Mouse (Mus musculus) spleen, postnatal 14 days (tissue): ENCODE results near the gene Slc4a5.

ENCODE experiments used
- DNase-seq, 2 experiments: peaks; one replicate each; pipeline ENCODE4 v3.0.0; 2021 to 2022; ENCODE audit warnings: low spot score in 2 of 2

The Slc4a5 gene

GRCm38 (mm10) chr6:83219814-83220213, at the start of gene Slc4a5:
Gene Slc4a5, plus strand, starts transcription at chr6:83219828.
- no peak for DNase-seq

GRCm38 (mm10) chr6:83169872-83170271, 49.8 kb upstream of the Slc4a5 start:
- DNase-seq: no peak

GRCm38 (mm10) chr6:83171063-83171462, 48.6 kb upstream of the Slc4a5 start:
- DNase-seq: no peak

- DNase-seq: no peak
Observed at GRCm38 (mm10) chr6:83172240-83172920, 47.2 kb upstream of the Slc4a5 start.

GRCm38 (mm10) chr6:83175996-83176395, 43.6 kb upstream of the Slc4a5 start:
- DNase-seq: no peak

DNA sequence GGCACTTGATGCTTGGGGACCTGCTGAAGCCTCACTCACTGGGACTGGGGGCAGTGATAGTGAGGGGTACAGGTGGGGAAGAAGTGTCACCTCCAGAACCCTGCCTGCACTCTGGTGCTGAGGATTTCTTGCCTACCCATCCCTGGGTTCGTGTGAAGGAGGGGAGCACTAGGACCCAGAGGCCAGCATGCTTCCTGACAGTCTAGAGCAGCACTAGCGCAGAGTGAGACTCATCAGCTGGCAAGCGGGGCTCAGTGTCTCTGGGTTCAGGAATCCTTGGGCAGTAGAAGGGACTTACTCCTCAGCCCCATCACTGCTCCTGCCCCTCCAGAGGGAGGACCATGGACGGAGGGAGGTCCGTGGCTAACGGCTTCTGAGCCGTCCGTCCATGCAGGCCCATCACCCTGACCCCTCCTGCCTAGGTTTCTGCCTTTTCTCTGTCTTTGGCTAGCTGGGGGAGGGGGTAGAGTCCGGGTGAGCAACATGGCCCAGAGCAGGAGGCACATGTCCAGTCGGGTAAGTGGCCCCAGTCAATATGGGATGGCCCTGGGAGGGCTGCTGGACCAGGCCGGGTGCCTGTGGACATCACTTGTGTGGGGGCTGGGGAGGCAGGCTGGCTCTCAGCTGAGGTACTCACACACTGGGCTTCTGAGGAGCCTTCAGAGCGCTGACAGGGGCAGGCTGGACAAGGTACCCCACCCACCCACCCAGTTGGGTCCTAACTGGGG, 40.1 kb upstream of the Slc4a5 start:
- no peak for DNase-seq

GRCm38 (mm10) chr6:83180605-83181004, 39.0 kb upstream of the Slc4a5 start:
- DNase-seq: no peak

GRCm38 (mm10) chr6:83184858-83185435, 34.7 kb upstream of the Slc4a5 start:
- DNase-seq: no peak

GRCm38 (mm10) chr6:83185895-83186861, 33.5 kb upstream of the Slc4a5 start:
- DNase-seq: no peak

- no peak for DNase-seq
Observed at GRCm38 (mm10) chr6:83186946-83187345, 32.7 kb upstream of the Slc4a5 start.

- DNase-seq: no peak
Observed at GRCm38 (mm10) chr6:83193571-83193970, 26.1 kb upstream of the Slc4a5 start.

DNA sequence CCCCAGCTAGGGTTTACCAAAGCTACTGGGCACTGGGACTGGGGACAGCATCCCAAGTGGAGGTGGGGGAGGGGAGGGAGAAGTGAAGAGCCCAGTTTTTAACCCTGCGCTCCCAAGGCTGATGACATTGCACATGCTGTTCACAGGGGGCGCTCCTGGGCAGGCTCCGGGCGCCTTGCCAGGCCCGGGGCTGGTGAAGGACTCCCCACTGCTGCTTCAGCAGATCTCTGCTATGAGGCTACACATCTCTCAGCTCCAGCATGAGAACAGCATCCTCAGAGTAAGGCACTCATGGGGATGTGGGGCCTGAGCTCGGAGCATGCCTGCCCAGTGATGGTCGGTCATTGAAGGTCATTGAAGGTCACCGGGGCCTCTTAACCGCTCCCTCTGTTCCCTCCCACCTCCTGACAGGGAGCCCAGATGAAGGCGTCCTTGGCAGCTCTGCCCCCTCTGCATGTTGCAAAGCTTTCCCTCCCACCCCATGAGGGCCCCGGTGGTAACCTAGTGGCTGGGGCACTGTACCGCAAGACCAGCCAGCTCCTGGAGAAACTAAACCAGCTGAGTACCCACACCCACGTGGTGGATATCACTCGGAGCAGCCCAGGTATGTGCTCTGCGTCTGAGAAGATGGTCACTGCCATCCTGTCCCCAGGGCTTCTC, 22.2 kb upstream of the Slc4a5 start:
- DNase-seq: no peak

- no peak for DNase-seq
Observed at GRCm38 (mm10) chr6:83203320-83203719, 16.3 kb upstream of the Slc4a5 start.

GRCm38 (mm10) chr6:83205851-83206250, 13.8 kb upstream of the Slc4a5 start:
- no peak for DNase-seq

DNA sequence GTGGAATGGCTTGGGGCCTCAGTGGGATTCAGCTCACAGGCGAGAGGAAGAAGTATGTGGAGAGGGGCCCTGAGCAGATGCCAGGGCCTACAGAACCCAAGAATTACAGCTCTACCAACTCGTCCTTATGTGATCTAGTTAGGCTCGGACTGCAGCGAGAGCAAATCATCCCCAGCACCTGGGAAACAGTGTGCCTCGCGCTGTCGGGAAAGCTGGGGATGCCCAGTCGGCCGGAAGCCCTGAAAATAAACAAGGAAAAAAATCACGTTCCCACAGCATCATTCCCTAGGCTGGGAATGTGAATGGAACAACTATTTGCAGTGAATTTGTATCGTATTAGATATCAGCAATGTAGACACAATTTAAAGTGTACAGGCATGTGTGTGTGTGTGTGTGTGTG, 13.3 kb upstream of the Slc4a5 start:
- no peak for DNase-seq

GRCm38 (mm10) chr6:83207361-83208049, 12.1 kb upstream of the Slc4a5 start:
- DNase-seq: no peak

DNA sequence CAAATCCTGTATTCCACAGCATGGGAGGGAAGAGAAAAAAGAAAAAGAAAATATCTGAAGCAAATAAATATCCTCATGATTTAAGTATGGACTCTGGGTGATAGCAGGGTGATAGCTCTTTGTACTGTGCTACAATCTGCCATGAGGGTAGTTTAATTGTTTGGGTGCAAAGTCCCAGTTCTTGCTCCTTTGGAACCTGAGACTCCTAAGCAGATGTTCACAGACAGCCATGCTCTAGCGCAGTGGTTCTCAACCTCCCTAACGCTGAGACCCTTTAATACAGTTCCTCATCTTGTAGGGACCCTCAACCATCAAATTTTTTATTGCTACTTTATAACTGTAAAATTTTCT, 11.6 kb upstream of the Slc4a5 start:
- no peak for DNase-seq

- DNase-seq: no peak
Observed at GRCm38 (mm10) chr6:83210495-83210894, 9.1 kb upstream of the Slc4a5 start.

GRCm38 (mm10) chr6:83211526-83211925, 8.1 kb upstream of the Slc4a5 start:
- DNase-seq: no peak

- peak in 1 of 2 experiments; percentile 32 for DNase-seq
Observed at GRCm38 (mm10) chr6:83215002-83215666, 4.5 kb upstream of the Slc4a5 start.
